Comparison of ENCODE assay signal across 8 mouse cellular contexts in the genomic region with DNA sequence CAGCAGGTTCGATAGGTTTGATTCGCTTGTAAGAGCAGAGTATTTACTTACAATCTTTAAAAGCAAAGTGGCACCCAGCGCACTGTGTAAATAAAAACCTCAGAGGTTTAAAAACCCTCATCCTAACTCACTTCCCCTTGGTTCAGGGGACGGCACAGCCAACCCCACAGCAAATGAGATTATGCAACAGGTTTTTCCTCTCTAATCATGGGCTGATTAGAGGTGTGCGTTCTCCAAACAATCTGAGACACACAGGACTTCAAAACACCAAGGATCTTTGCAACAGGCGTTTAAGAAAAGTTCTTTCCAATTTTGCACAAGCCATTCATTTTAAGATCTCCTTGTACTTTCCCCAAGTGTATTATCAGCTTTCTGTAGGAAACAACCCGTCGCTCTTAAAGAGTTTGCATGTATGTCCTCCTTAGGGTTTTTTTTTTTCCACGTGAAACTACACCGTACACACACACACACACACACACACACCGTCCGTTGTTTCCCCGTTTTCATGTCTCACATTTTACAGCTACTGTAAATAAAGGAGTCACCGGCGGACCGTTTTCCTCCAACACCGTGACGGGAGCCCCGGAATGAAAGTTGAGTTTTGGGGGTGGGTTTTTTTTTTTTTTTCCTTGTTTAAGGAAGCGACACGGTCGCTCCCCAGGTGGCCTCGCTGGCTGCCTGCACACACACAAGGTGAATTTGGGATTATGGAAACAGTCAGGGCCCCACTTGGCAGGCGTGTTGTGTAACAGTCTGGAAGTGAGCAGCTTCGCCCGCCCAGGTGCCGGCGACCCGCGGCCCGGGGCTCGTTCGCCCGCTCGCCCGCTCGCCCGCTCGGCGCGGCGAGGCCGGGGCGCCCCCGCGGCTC. TPM values are rescaled to one million over a fixed set of nuclear protein-coding genes. Genes with fewer than 3 reads are reported as not detected.
DNase-seq lines count a peak whose midpoint lies in the region; ATAC-seq and TF ChIP-seq lines count a peak whose summit lies in the region.

No protein-coding gene starts in this region.

- peak overlapping the region; percentile 99 for H3K27ac ChIP-seq in embryonic facial prominence, embryonic 14.5 days (replicated peaks; ENCODE audit: low read depth, low read length)
- H3K27ac ChIP-seq in heart, embryonic 16.5 days (ENCODE audit: low read length) = peak overlapping the region; percentile 99
- H3K27ac ChIP-seq in kidney, postnatal 0 days = peak overlapping the region; percentile 98

- no peaks in the 10 kb centered on the region for H3K9me3 ChIP-seq in embryonic facial prominence, embryonic 14.5 days (ENCODE audit: control insufficient read depth, low read length)
- no peaks in the 10 kb centered on the region for H3K9me3 ChIP-seq in heart, embryonic 16.5 days (replicated peaks; ENCODE audit: control insufficient read depth, low read length)
- H3K9me3 ChIP-seq in kidney, postnatal 0 days (replicated peaks; ENCODE audit: low read length) = no peaks in the 10 kb centered on the region

- H3K36me3 ChIP-seq in embryonic facial prominence, embryonic 14.5 days (ENCODE audit: control insufficient read depth, insufficient read depth, low read length) = no peaks in the 10 kb centered on the region
- H3K36me3 ChIP-seq in heart, embryonic 16.5 days (ENCODE audit: control insufficient read depth, insufficient read depth) = no peaks in the 10 kb centered on the region
- H3K36me3 ChIP-seq in kidney, postnatal 0 days (ENCODE audit: insufficient read depth, low read length) = no peaks in the 10 kb centered on the region

- H3K4me2 ChIP-seq in embryonic facial prominence, embryonic 14.5 days (ENCODE audit: low read depth, low read length) = peak overlapping the region; percentile 52
- H3K4me2 ChIP-seq in heart, embryonic 16.5 days (ENCODE audit: low read depth, low read length) = peak overlapping the region; percentile 78
- H3K4me2 ChIP-seq in kidney, postnatal 0 days (ENCODE audit: low read length) = peak overlapping the region; percentile 62

- H3K4me3 ChIP-seq in embryonic facial prominence, embryonic 14.5 days (ENCODE audit: low read depth, low read length) = peak overlapping the region; percentile 76
- H3K4me3 ChIP-seq in heart, embryonic 16.5 days (ENCODE audit: low read length) = peak overlapping the region; percentile 84
- peak overlapping the region; percentile 86 for H3K4me3 ChIP-seq in kidney, postnatal 0 days (replicated peaks; ENCODE audit: low read depth, low read length)

- H3K27me3 ChIP-seq in embryonic facial prominence, embryonic 14.5 days (replicated peaks; ENCODE audit: control insufficient read depth, insufficient read depth, low read length) = no peaks in the 10 kb centered on the region
- no peaks in the 10 kb centered on the region for H3K27me3 ChIP-seq in heart, embryonic 16.5 days (ENCODE audit: control insufficient read depth, insufficient read depth, low read length)
- no peaks in the 10 kb centered on the region for H3K27me3 ChIP-seq in kidney, postnatal 0 days (ENCODE audit: insufficient read depth, low read length)

- DNase-seq in adrenal gland, adult 2 months = peak; percentile 56
- no peak for DNase-seq in adrenal gland, postnatal 4 days (ENCODE audit: low spot score in 2 of 2)
- peak; percentile 37 to 52 for DNase-seq in adrenal gland, postnatal 36 days
- peak; percentile 59 for DNase-seq in embryonic facial prominence, embryonic 14.5 days (ENCODE audit: low spot score)
- DNase-seq in kidney, postnatal 0 days (ENCODE audit: low spot score) = peak; percentile 42
- DNase-seq in lung, postnatal 14 days = peak; percentile 50
- DNase-seq in right cerebral cortex, postnatal 10 days (ENCODE audit: low spot score in 2 of 2) = peak; percentile 30 to 38

- TF ChIP-seq CTCF in kidney, postnatal 0 days (IDR thresholded peaks at IDR 0.05; ENCODE audit: low read depth) = no peak

- peaks cover 5% of the 10 kb centered on the region for H3K4me1 ChIP-seq in embryonic facial prominence, embryonic 14.5 days (ENCODE audit: control insufficient read depth, insufficient read depth, low read length)
- peaks cover 21% of the 10 kb centered on the region for H3K4me1 ChIP-seq in heart, embryonic 16.5 days (ENCODE audit: control insufficient read depth, insufficient read depth, low read length)
- no peaks in the 10 kb centered on the region; the same call in 1 of the 2 replicates for H3K4me1 ChIP-seq in kidney, postnatal 0 days (replicated peaks; ENCODE audit: insufficient read depth, low read length)

- H3K9ac ChIP-seq in embryonic facial prominence, embryonic 14.5 days (ENCODE audit: low read depth, low read length) = peak overlapping the region; percentile 97
- H3K9ac ChIP-seq in heart, embryonic 16.5 days (ENCODE audit: low read length) = peak overlapping the region; percentile 99
- peak overlapping the region; percentile 99 for H3K9ac ChIP-seq in kidney, postnatal 0 days (ENCODE audit: low read depth, low read length)

- WGBS in embryonic facial prominence, embryonic 14.5 days = under 1% methylated on average over 33 of the region's 46 CpGs
- WGBS in heart, embryonic 16.5 days = under 1% methylated on average over 45 of the region's 46 CpGs
- under 1% methylated on average over 44 of the region's 46 CpGs for WGBS in kidney, postnatal 0 days

- no peak for ATAC-seq in embryonic facial prominence, embryonic 14.5 days (ENCODE audit: low read depth)
- ATAC-seq in heart, embryonic 16.5 days (replicated peaks; ENCODE audit: extremely low read depth, insufficient read depth, low FRiP score) = no peak
- no peak for ATAC-seq in kidney, postnatal 0 days (replicated peaks; ENCODE audit: low FRiP score, low read depth)

RNA-seq across cellular contexts. Expression of a gene that starts 0.9 kb away (rescaled TPM):
- total RNA-seq in adrenal gland, adult 2 months (2021) = 10 to 100 TPM; 22.7 to 28.6 TPM
- 18.7 and 19.8 TPM in 2 replicates for polyA plus RNA-seq in adrenal gland, adult 2 months (2012; rRNA removed)
- 10 to 100 TPM; 23.9 to 25.5 TPM for total RNA-seq in adrenal gland, postnatal 4 days (2021)
- 10 to 100 TPM; 24.0 to 26.6 TPM for total RNA-seq in adrenal gland, postnatal 36 days (2021)
- 18.2 and 21.1 TPM in 2 replicates for polyA plus RNA-seq in embryonic facial prominence, embryonic 14.5 days (2014; fragmentation: Nextera tagmentation; extraction: Ambion mirVana)
- 14.9 and 15.3 TPM in 2 replicates for polyA plus RNA-seq in heart, embryonic 16.5 days (2015; fragmentation: Nextera tagmentation; extraction: Ambion mirVana)
- 10.1 and 10.3 TPM in 2 replicates for polyA plus RNA-seq in kidney, postnatal 0 days (2015; fragmentation: Nextera tagmentation; extraction: Ambion mirVana)

RNA-seq across cellular contexts. Expression of a gene that starts 38.5 kb away (rescaled TPM):
- 10 to 100 TPM; 24.3 to 42.2 TPM for total RNA-seq in adrenal gland, adult 2 months (2021)
- polyA plus RNA-seq in adrenal gland, adult 2 months (2012; rRNA removed) = 6.2 and 6.6 TPM in 2 replicates
- 10 to 100 TPM; 15.5 to 19.8 TPM for total RNA-seq in adrenal gland, postnatal 4 days (2021)
- total RNA-seq in adrenal gland, postnatal 36 days (2021) = 10 to 100 TPM; 30.0 to 35.0 TPM
- polyA plus RNA-seq in embryonic facial prominence, embryonic 14.5 days (2014; fragmentation: Nextera tagmentation; extraction: Ambion mirVana) = 1.9 and 2.0 TPM in 2 replicates
- polyA plus RNA-seq in heart, embryonic 16.5 days (2015; fragmentation: Nextera tagmentation; extraction: Ambion mirVana) = 2.6 and 2.9 TPM in 2 replicates
- 5.2 and 5.6 TPM in 2 replicates for polyA plus RNA-seq in kidney, postnatal 0 days (2015; fragmentation: Nextera tagmentation; extraction: Ambion mirVana)

Comparison
In these comparisons a context has a peak if more than half of its experiments do, and no peak if none do; other contexts are left out.
1. DNase-seq: peak in adrenal gland, adult 2 months (single experiment), adrenal gland, postnatal 36 days (2 of 2), embryonic facial prominence, embryonic 14.5 days (single experiment), kidney, postnatal 0 days (single experiment), lung, postnatal 14 days (single experiment) and right cerebral cortex, postnatal 10 days (2 of 2); none in adrenal gland, postnatal 4 days (0 of 2).
2. Peak in every context shown above with its lines, with median percentiles within 50 percentile points of each other: H3K27ac ChIP-seq, H3K4me2 ChIP-seq, H3K4me3 ChIP-seq and H3K9ac ChIP-seq.